Mouse (Mus musculus) urinary bladder, postnatal 10 days (tissue): Measurements from ENCODE around the gene Ces1e.

Experiments
- DNase-seq: peaks from one replicate; pipeline ENCODE4 v3.0.0; 2022; ENCODE audit warnings: low spot score

Ces1e gene

DNA sequence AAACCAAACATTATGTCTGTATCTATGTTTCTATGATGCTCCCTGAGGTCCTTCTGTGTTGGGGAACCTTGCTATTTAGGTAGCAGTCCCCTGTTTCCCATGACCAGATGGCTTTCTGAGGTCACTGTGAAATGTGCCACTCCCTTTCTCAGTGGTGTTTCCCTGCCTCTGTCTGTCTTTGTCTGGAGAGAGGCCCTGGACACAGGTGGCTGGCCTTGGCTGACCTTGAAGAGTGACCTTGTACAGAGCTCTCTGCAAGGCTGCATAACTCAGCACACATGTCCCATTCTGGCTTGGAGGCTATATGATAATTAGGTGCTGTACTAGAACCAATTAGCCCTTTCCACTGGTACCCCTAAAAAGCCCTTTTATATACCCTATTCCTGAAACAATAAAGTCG lies 52.8 kb downstream of the Ces1e start:
- DNase-seq: no peak

- no peak for DNase-seq
Measured at GRCm38 (mm10) chr8:93174554-93174953, 54.9 kb downstream of the Ces1e start.

DNA sequence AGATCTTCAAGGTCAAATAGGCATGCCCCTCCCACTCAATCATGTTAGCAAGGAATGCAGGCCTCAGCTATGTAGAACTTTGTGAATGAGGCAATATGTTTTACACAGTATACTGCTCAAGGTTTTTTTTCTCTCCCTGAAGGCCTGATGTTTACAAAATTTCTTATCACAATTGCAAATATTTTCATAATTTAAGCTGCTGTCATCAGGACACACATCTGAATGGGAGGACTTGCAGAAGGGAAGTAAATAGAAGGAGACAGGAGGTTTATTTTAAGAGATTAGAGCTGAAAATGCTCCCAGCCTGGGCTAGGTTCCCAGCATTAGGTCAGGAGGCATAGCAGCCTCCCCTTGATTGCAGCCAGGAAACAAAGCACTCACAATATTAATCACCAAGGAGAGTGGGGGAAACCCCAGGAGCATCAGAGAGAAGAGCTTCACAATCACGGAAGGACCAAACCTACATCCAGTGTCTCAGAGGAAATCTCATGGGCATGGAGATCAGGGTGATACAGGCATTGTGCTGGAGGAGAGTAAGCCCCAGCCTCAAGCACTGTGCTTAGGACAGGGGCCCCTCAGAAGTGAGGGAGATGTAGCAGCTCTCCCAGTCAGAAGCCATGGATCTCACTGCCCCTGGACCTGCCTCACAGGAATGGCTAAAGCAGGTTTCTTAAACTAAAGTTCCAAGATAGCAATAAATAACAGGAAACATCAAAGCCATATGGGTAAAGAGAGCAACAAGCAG lies 57.4 kb downstream of the Ces1e start:
- DNase-seq: no peak

- DNase-seq: no peak
Measured at GRCm38 (mm10) chr8:93163363-93163762, 66.1 kb downstream of the Ces1e start.

- DNase-seq: no peak
Measured at GRCm38 (mm10) chr8:93151401-93151800, 78.0 kb downstream of the Ces1e start.
